Mouse (Mus musculus): ENCODE measurements around the gene Vmn1r159. TPM values are rescaled to one million over a fixed set of nuclear protein-coding genes. Genes with fewer than 3 reads are reported as not detected.
"Not testable (repeated sequence)": the region's sequence is repeated elsewhere in the genome, so short reads cannot be mapped to it uniquely, and the experiment has no call there.

Gene Vmn1r159
- not detected in 2 replicates for polyA plus RNA-seq (2014; fragmentation: Nextera tagmentation; extraction: Ambion mirVana)

DNA sequence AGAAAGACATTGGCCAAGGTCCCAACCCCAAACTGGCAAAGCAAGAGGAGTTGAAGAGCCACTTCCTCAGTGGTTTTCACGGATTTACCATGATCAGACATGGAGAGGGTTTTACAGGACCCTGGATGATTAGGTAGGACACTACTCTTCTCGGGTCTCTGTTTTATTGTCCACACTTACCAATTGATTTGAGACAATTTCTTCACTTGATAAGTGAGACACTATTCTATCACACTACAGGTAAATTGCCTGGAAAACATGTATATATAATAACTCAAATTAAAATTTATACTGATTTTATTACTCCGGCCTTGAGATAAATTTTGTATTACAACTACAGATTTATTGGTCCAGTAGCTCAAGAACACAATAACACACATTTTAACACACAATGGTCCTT lies at the start of gene Vmn1r159:
Vmn1r159 (minus strand) TSS at position 101 of the 400 bp plus-strand sequence.
- WGBS: 68% methylated on average over 2 of the region's 3 CpGs
- not testable (repeated sequence) for H3K4me2 ChIP-seq (ENCODE audit: low read length); H3K36me3 ChIP-seq (ENCODE audit: control insufficient read depth, insufficient read depth, low read length); H3K4me1 ChIP-seq (replicated peaks; ENCODE audit: control insufficient read depth, insufficient read depth, low read length); H3K27me3 ChIP-seq (replicated peaks; ENCODE audit: control insufficient read depth, insufficient read depth, low read length); ATAC-seq (replicated peaks; ENCODE audit: low FRiP score, low TSS enrichment, low read depth); H3K27ac ChIP-seq (ENCODE audit: low read depth); DNase-seq (ENCODE audit: low spot score); H3K9ac ChIP-seq (ENCODE audit: low read length); H3K9me3 ChIP-seq (ENCODE audit: control insufficient read depth, low read length); H3K4me3 ChIP-seq (ENCODE audit: low read depth, low read length)

DNA sequence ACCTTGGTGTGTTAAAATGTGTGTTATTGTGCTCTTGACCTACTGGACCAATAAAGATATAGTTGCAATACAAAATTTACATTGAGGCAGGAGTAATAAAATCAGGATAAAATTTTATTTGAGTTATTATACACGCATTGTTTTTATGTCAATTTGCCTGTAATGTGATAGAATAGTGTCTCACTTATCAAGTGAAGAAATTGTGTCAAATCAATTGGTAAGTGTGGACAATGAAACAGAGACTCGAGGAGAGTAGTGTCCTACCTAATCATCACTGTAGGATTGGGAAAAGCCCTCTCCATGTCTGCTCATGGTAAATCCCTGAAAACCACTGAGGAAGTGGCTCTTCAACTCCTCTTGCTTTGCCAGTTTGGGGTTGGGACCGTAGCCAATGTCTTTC lies 27.5 kb upstream of the Vmn1r159 start, which contains the start of gene Vmn1r160:
Vmn1r160 (plus strand) TSS at position 301 of the 400 bp plus-strand sequence.
- not testable (repeated sequence) for H3K4me1 ChIP-seq (replicated peaks; ENCODE audit: control insufficient read depth, insufficient read depth, low read length); ATAC-seq (replicated peaks; ENCODE audit: low FRiP score, low TSS enrichment, low read depth); H3K4me3 ChIP-seq (ENCODE audit: low read depth, low read length); H3K9ac ChIP-seq (ENCODE audit: low read length); H3K4me2 ChIP-seq (ENCODE audit: low read length); H3K27ac ChIP-seq (ENCODE audit: low read depth); H3K36me3 ChIP-seq (ENCODE audit: control insufficient read depth, insufficient read depth, low read length); H3K27me3 ChIP-seq (replicated peaks; ENCODE audit: control insufficient read depth, insufficient read depth, low read length); DNase-seq (ENCODE audit: low spot score); H3K9me3 ChIP-seq (ENCODE audit: control insufficient read depth, low read length)
- 50% methylated on average over 1 of the region's 3 CpGs for WGBS

Other genes starting within 250 kb of the Vmn1r159 start
- not detected in 2 replicates for gene Vmn1r155, start 185.6 kb downstream of the Vmn1r159 start, polyA plus RNA-seq (2014; fragmentation: Nextera tagmentation; extraction: Ambion mirVana)
- not detected in 2 replicates for gene Gm8693, start 151.3 kb downstream of the Vmn1r159 start, polyA plus RNA-seq (2014; fragmentation: Nextera tagmentation; extraction: Ambion mirVana)
- gene Gm4567, start 123.9 kb downstream of the Vmn1r159 start, polyA plus RNA-seq (2014; fragmentation: Nextera tagmentation; extraction: Ambion mirVana): not detected in 2 replicates
- not detected in 2 replicates for gene Vmn1r157, start 81.9 kb downstream of the Vmn1r159 start, polyA plus RNA-seq (2014; fragmentation: Nextera tagmentation; extraction: Ambion mirVana)
- not detected in 2 replicates for gene Vmn1r158, start 52.8 kb downstream of the Vmn1r159 start, polyA plus RNA-seq (2014; fragmentation: Nextera tagmentation; extraction: Ambion mirVana)
- not detected in 2 replicates for gene Vmn1r160, start 27.6 kb upstream of the Vmn1r159 start, polyA plus RNA-seq (2014; fragmentation: Nextera tagmentation; extraction: Ambion mirVana)
- gene Gm4214, start 141.1 kb upstream of the Vmn1r159 start, polyA plus RNA-seq (2014; fragmentation: Nextera tagmentation; extraction: Ambion mirVana): not detected in 2 replicates
- not detected in 2 replicates for gene Gm4216, start 176.3 kb upstream of the Vmn1r159 start, polyA plus RNA-seq (2014; fragmentation: Nextera tagmentation; extraction: Ambion mirVana)
- gene Vmn1r163, start 211.9 kb upstream of the Vmn1r159 start, polyA plus RNA-seq (2014; fragmentation: Nextera tagmentation; extraction: Ambion mirVana): not detected in 2 replicates
- gene Gm8720, start 223.9 kb upstream of the Vmn1r159 start, polyA plus RNA-seq (2014; fragmentation: Nextera tagmentation; extraction: Ambion mirVana): not detected in 2 replicates